Mouse (Mus musculus): ENCODE measurements around the gene Sp2. TPM values are rescaled to one million over a fixed set of nuclear protein-coding genes. Genes with fewer than 3 reads are reported as not detected.

The Sp2 gene
- total and polyA plus RNA-seq, 2 experiments from 2014 or later, result 6.8 to 8.9 TPM

- no peak for DNase-seq (ENCODE audit: low spot score)
- Histone ChIP-seq H3K4me3 (ENCODE audit: low read depth, low read length) (no peak overlapping the region), H3K4me2 (ENCODE audit: low read depth, low read length) (no peak overlapping the region), H3K9ac (replicated peaks; ENCODE audit: low read depth, low read length) (no peak overlapping the region), H3K36me3 (replicated peaks; ENCODE audit: control insufficient read depth, insufficient read depth, low read length) (no peaks in the 10 kb centered on the region), H3K4me1 (ENCODE audit: control insufficient read depth, insufficient read depth) (peaks cover 65% of the 10 kb centered on the region), H3K27me3 (ENCODE audit: control insufficient read depth, insufficient read depth, low read length) (no peaks in the 10 kb centered on the region), H3K27ac (ENCODE audit: low read depth) (peak overlapping the region; percentile 76), H3K9me3 (replicated peaks; ENCODE audit: control insufficient read depth, low read length) (no peaks in the 10 kb centered on the region)
- TF ChIP-seq EP300 (IDR thresholded peaks at IDR 0.05; ENCODE audit: low read depth) (no peak), CTCF (IDR thresholded peaks at IDR 0.05; ENCODE audit: low read depth) (no peak)
- ATAC-seq (ENCODE audit: insufficient read depth, low read depth), result no peak
- 74% methylated on average over 5 of the region's 5 CpGs for WGBS
Measured at GRCm38 (mm10) chr11:96973426-96973964, 9.3 kb downstream of the Sp2 start.

- Histone ChIP-seq H3K4me1 (ENCODE audit: control insufficient read depth, insufficient read depth) (peaks cover 71% of the 10 kb centered on the region), H3K27me3 (ENCODE audit: control insufficient read depth, insufficient read depth, low read length) (no peaks in the 10 kb centered on the region), H3K4me3 (ENCODE audit: low read depth, low read length) (no peak overlapping the region), H3K9me3 (replicated peaks; ENCODE audit: control insufficient read depth, low read length) (no peaks in the 10 kb centered on the region), H3K4me2 (ENCODE audit: low read depth, low read length) (no peak overlapping the region), H3K27ac (ENCODE audit: low read depth) (peak overlapping the region; percentile 76), H3K36me3 (replicated peaks; ENCODE audit: control insufficient read depth, insufficient read depth, low read length) (no peaks in the 10 kb centered on the region), H3K9ac (replicated peaks; ENCODE audit: low read depth, low read length) (no peak overlapping the region)
- no peak for TF ChIP-seq CTCF (IDR thresholded peaks at IDR 0.05; ENCODE audit: low read depth)
- TF ChIP-seq EP300 (IDR thresholded peaks at IDR 0.05; ENCODE audit: low read depth), result no peak
- WGBS, result 59% methylated on average over 5 of the region's 5 CpGs
- ATAC-seq (ENCODE audit: insufficient read depth, low read depth), result no peak
- no peak for DNase-seq (ENCODE audit: low spot score)
Measured at GRCm38 (mm10) chr11:96972906-96973305, 9.9 kb downstream of the Sp2 start.

GRCm38 (mm10) chr11:96970341-96970740, 12.4 kb downstream of the Sp2 start:
- no peaks in the 10 kb centered on the region for H3K36me3 ChIP-seq (replicated peaks; ENCODE audit: control insufficient read depth, insufficient read depth, low read length)
- no peak overlapping the region for H3K4me2 ChIP-seq (ENCODE audit: low read depth, low read length)
- H3K9me3 ChIP-seq (replicated peaks; ENCODE audit: control insufficient read depth, low read length), result no peaks in the 10 kb centered on the region
- TF ChIP-seq CTCF (IDR thresholded peaks at IDR 0.05; ENCODE audit: low read depth) (no peak), EP300 (IDR thresholded peaks at IDR 0.05; ENCODE audit: low read depth) (no peak)
- ATAC-seq (ENCODE audit: insufficient read depth, low read depth), result no peak
- no peak overlapping the region for H3K4me3 ChIP-seq (ENCODE audit: low read depth, low read length)
- no peak for DNase-seq (ENCODE audit: low spot score)
- peak overlapping the region; percentile 22; the same call in 1 of the 2 replicates for H3K9ac ChIP-seq (replicated peaks; ENCODE audit: low read depth, low read length)
- peaks cover 74% of the 10 kb centered on the region for H3K4me1 ChIP-seq (ENCODE audit: control insufficient read depth, insufficient read depth)
- H3K27ac ChIP-seq (ENCODE audit: low read depth), result peak overlapping the region; percentile 99
- H3K27me3 ChIP-seq (ENCODE audit: control insufficient read depth, insufficient read depth, low read length), result no peaks in the 10 kb centered on the region
- WGBS, result 27% methylated on average over 3 of the region's 3 CpGs

GRCm38 (mm10) chr11:96969746-96970145, 13.0 kb downstream of the Sp2 start:
- WGBS, result 4% methylated on average over 1 of the region's 1 CpGs
- DNase-seq (ENCODE audit: low spot score) (peak; percentile 92), ATAC-seq (ENCODE audit: insufficient read depth, low read depth) (peak; percentile 88)
- no peak overlapping the region for H3K4me3 ChIP-seq (ENCODE audit: low read depth, low read length)
- peak overlapping the region; percentile 46 for H3K4me2 ChIP-seq (ENCODE audit: low read depth, low read length)
- peak; percentile 75 for TF ChIP-seq EP300 (IDR thresholded peaks at IDR 0.05; ENCODE audit: low read depth)
- TF ChIP-seq CTCF (IDR thresholded peaks at IDR 0.05; ENCODE audit: low read depth), result no peak
- no peaks in the 10 kb centered on the region for H3K27me3 ChIP-seq (ENCODE audit: control insufficient read depth, insufficient read depth, low read length)
- peaks cover 72% of the 10 kb centered on the region for H3K4me1 ChIP-seq (ENCODE audit: control insufficient read depth, insufficient read depth)
- no peaks in the 10 kb centered on the region for H3K9me3 ChIP-seq (replicated peaks; ENCODE audit: control insufficient read depth, low read length)
- no peaks in the 10 kb centered on the region for H3K36me3 ChIP-seq (replicated peaks; ENCODE audit: control insufficient read depth, insufficient read depth, low read length)
- peak overlapping the region; percentile 99 for H3K27ac ChIP-seq (ENCODE audit: low read depth)
- peak overlapping the region; percentile 22 for H3K9ac ChIP-seq (replicated peaks; ENCODE audit: low read depth, low read length)

- ATAC-seq (ENCODE audit: insufficient read depth, low read depth) (peak; percentile 61), DNase-seq (ENCODE audit: low spot score) (peak; percentile 69)
- Histone ChIP-seq H3K4me3 (ENCODE audit: low read depth, low read length) (no peak overlapping the region), H3K27ac (ENCODE audit: low read depth) (peak overlapping the region; percentile 99), H3K36me3 (replicated peaks; ENCODE audit: control insufficient read depth, insufficient read depth, low read length) (no peaks in the 10 kb centered on the region), H3K9ac (replicated peaks; ENCODE audit: low read depth, low read length) (peak overlapping the region; percentile 22), H3K4me1 (ENCODE audit: control insufficient read depth, insufficient read depth) (peaks cover 72% of the 10 kb centered on the region), H3K9me3 (replicated peaks; ENCODE audit: control insufficient read depth, low read length) (no peaks in the 10 kb centered on the region), H3K4me2 (ENCODE audit: low read depth, low read length) (peak overlapping the region; percentile 46), H3K27me3 (ENCODE audit: control insufficient read depth, insufficient read depth, low read length) (no peaks in the 10 kb centered on the region)
- TF ChIP-seq EP300 (IDR thresholded peaks at IDR 0.05; ENCODE audit: low read depth) (no peak), CTCF (IDR thresholded peaks at IDR 0.05; ENCODE audit: low read depth) (no peak)
- 13% methylated on average over 5 of the region's 5 CpGs for whole genome bisulfite sequencing
Measured at GRCm38 (mm10) chr11:96969280-96969722, 13.5 kb downstream of the Sp2 start.

GRCm38 (mm10) chr11:96968476-96968875, 14.3 kb downstream of the Sp2 start:
- H3K4me3 ChIP-seq (ENCODE audit: low read depth, low read length), result no peak overlapping the region
- H3K27ac ChIP-seq (ENCODE audit: low read depth), result peak overlapping the region; percentile 99
- peak overlapping the region; percentile 46 for H3K4me2 ChIP-seq (ENCODE audit: low read depth, low read length)
- H3K9ac ChIP-seq (replicated peaks; ENCODE audit: low read depth, low read length), result peak overlapping the region; percentile 22
- WGBS, result 20% methylated on average over 6 of the region's 6 CpGs
- H3K9me3 ChIP-seq (replicated peaks; ENCODE audit: control insufficient read depth, low read length), result no peaks in the 10 kb centered on the region
- ATAC-seq (ENCODE audit: insufficient read depth, low read depth) (no peak), DNase-seq (ENCODE audit: low spot score) (no peak)
- no peaks in the 10 kb centered on the region for H3K36me3 ChIP-seq (replicated peaks; ENCODE audit: control insufficient read depth, insufficient read depth, low read length)
- peaks cover 64% of the 10 kb centered on the region for H3K4me1 ChIP-seq (ENCODE audit: control insufficient read depth, insufficient read depth)
- TF ChIP-seq EP300 (IDR thresholded peaks at IDR 0.05; ENCODE audit: low read depth), result no peak
- TF ChIP-seq CTCF (IDR thresholded peaks at IDR 0.05; ENCODE audit: low read depth), result no peak
- H3K27me3 ChIP-seq (ENCODE audit: control insufficient read depth, insufficient read depth, low read length), result no peaks in the 10 kb centered on the region
